Mouse (Mus musculus): Measurements from ENCODE around the gene Bcas1.
A peak's percentile ranks its signal among the peaks of the same experiment; 100 is the strongest.
"Not testable (repeated sequence)": the region's sequence is repeated elsewhere in the genome, so short reads cannot be mapped to it uniquely, and the experiment has no call there.

Bcas1 gene

DNA sequence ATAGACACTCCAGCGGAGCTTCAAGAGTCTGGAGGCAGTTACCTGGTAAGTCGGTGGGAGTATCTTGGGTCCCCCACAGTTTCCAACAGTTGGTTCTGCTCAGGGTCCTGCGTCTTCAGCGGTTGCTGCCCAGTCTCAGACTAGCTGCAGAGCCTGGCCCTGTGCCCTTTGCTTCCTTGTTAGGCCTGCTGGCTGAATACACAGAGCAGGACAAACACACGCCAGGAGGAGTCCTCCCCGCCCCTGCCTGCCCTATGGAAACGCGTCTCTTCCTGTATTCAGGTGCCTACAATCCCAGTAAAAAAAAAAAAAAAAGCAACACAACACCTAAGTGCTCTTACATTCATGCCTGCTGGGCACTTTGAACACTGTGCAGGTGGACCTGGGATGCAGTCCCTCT lies at the start of gene Bcas1:
Gene Bcas1, minus strand, starts transcription at position 142 of the 400 bp plus-strand sequence.
- no peak for DNase-seq (ENCODE audit: low spot score)

DNA sequence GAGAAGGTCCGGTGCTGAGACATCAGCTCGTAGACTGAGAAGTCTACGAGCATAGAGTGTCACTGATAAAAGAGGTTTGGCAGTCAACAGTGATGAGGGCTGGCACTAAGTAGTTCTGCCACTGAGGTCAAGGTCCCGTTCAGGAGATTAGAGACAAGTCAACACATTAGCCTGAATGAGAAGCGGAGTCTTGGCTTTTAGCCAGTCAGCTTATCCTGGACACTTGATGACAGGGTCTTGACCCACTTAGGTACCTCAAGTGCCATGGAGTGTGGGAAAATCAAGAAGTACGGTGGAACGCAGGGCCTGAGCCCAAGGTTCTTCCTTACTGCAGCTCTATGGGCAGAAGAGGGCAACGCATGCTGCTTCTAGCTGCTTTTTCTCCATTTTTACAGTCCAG lies 49.0 kb upstream of the Bcas1 start:
- no peak for DNase-seq (ENCODE audit: low spot score)

DNA sequence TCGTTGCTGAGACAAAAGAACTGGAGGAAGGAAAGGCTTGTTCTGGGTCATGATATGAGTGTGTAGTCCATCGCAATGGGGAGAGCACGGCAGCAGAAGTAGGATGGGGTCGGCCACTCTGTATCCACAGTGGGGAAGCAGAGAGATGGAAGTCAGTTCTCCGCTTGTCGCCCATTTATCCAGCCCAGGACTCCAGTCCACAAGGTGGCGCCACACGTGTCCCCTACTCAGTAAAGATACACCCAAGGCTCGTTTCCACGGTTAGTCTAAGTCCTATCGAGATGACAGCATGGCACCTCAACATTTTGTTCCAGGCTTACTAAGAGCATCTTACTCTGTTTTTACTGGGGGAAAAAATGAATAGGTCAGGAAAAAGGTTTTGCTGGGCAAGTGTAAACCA lies 48.6 kb upstream of the Bcas1 start:
- no peak for DNase-seq (ENCODE audit: low spot score)

DNA sequence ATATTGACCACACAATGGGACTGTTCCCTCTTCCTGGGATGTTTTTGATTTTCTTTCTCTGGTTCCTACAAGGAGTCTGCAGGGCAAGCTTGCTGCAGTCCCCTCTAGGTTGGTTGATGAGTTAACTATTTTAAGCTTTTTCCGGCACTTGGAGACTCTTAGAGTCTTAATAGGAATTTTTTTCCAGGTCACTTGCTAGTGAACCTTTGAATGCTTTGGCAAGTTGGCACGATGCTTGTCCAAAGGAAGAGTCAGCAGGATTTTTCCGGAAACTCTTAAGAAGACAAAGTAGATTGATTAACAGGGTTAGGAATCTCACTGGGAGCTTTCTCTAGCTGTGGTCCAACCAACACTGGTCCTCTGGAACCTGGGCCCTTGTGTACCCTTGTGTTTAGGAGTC lies 47.5 kb upstream of the Bcas1 start:
- no peak for DNase-seq (ENCODE audit: low spot score)

DNA sequence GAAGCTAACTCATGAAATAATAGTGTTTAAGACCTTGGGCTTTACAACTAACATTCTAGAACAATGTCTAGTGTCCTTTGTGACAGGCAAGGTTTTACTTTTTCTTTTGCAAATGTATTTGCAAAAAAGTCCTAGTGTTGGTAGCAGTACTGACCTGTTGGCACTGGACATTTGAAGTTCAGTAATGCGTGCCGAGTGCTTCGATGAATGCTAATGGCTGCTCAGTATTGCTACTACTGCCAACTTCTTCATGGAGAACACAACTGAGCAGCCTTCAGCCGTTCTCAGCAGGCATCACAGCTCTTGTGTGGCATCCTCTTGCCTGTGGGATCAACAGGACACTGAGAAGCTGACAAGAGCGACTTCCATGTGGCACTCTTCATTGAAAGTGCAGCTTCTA lies 46.5 kb upstream of the Bcas1 start:
- no peak for DNase-seq (ENCODE audit: low spot score)

DNA sequence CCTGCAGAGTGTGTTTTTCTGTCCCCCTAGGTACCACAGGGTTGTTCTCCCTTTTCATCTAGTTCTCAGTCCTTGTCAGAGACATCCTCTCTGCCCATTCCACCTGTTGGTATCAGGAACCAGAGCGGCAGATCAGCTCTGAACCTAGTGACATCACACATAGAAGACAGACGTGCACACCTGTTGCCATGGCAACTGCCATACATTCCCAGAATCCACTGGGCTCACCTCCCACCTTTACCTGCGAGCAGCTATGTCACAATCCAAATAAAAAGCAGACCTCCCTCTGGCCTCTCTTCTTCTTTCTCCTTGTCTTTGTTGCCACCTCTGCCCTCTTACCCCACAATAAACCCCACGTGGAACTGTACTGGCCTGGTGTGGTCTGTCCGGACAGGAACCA lies 42.9 kb upstream of the Bcas1 start:
- DNase-seq (ENCODE audit: low spot score) = no peak

DNA sequence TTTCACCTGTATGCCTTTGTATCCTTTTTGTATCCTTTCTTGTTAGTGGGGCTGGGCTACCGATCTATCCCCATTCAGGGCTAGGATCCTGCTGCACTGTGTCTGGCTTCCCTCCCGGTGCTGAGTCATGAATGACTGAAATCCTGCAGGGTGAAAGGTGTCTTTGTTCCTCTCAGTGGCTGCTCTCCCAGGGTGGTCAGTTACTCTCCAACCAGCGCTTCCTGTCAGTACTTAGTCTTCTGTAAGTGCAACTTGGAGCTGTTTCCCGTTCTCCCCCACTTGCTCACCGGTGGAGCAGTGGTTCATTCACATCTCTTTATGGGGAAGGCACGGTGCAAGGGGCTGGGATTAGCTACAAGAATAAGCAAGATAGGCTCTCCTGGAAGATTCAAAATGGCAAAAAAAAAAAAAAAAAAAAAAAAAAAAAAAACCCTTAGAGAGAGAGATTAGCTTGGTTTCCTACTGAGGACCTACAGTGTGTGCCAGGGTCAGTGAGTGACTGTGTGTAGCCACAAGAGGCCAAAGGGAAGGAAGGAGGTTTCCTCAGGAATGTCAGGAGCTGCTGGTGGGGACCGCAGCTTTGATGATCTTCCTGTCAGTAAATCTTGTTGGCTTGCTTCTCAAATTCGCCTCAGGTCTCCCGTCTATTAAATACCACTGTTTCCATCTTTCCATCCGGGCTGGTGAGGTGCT lies 42.1 kb upstream of the Bcas1 start:
- DNase-seq (ENCODE audit: low spot score) = peak; percentile 60

DNA sequence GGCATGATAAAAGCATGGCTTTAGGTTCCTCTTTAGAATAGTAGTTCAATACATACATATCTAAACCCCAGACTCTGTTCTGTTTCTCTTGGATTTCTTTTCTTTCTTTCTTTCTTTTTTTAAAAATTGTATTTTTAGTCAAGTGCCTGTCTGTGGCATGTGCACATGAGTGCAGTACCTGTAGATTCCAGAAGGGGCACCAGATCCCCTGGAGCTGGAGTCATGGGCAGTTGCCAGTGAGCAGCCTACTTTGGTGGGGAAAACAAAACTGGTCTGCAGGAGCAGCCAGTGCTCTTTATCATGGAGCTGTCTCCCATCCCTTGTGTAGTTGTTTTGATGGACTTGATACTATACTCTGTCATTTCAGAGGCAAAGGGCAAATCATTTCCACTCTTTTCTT lies 40.4 kb upstream of the Bcas1 start:
- DNase-seq (ENCODE audit: low spot score) = no peak

DNA sequence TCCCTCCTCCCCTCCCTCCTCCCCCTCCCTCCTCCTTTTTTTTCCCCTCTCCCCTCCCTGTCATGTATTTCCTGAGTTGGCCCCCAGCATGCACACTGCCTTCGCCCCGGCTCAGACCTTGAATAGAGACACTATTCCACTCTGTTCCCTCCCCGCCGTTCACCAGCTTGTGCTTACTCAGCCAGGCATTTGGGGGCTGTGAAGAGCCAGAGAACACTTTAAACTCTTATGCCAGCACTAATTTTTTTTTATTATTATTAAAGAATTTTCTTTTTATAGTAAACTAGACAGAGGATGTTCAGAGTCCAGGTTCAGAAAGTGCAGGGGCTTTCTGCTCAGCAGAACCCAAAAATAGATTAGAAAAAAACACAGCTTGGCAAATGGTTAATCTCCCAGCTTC lies 37.2 kb upstream of the Bcas1 start:
- DNase-seq (ENCODE audit: low spot score) = no peak

DNA sequence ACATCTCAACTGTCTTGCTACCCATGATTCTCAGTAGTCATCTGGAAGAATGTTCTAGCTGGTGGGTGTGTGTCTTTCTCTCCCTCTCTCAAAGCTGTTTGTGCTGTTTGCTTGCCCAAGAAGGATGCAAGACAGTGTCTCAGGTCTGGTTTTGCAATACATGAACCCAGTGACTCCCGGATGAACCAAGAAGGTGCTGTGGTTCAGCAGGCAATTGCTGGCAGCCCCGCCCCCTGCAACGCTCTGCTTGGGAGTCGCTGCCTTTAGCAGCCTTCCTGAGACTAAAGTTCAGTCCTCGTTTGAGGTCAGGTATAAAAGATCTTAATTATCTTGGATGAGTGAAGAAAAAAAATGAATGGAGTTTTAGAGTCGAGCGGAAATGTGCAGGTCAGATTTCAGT lies 34.0 kb upstream of the Bcas1 start:
- no peak for DNase-seq (ENCODE audit: low spot score)

DNA sequence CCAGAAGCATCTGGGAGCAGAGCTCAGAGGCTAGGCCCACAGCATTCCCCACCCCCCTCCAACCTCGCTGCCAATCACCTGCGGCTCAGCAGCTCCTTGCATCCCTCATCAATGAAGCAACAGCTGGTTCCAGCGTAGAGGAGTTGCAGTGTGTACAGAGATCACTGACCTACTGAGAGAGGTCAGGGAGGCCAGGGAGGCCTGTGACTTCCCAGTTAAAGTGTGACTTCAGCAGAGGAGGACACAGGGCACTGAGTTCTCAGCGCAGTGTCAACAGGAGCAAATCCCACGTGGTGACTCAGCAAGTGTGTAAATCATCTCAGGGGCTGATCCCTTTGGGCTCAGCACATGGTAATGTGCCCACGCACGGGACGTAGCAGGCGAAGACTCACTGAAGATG lies 32.2 kb upstream of the Bcas1 start:
- peak; percentile 86 for DNase-seq (ENCODE audit: low spot score)

DNA sequence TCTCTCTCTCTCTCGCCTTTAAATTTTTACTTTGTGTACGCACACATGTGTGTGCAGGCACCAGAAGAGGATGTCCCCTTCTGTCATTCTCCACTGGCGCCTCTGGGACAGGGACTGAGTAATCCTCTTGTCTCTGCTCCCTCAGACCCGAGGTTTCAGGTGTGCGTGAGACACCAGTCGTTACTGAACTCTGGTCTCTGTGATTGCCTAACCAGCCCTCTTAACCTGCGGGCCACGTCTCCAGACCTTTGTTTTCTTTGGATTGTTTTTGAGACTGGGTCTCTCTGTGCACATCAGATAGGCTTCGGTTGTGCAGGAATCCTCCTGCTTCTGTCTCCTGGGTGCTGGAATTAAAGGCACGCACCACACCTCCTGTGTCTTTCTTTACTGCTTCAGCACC lies 31.5 kb upstream of the Bcas1 start:
- no peak for DNase-seq (ENCODE audit: low spot score)

DNA sequence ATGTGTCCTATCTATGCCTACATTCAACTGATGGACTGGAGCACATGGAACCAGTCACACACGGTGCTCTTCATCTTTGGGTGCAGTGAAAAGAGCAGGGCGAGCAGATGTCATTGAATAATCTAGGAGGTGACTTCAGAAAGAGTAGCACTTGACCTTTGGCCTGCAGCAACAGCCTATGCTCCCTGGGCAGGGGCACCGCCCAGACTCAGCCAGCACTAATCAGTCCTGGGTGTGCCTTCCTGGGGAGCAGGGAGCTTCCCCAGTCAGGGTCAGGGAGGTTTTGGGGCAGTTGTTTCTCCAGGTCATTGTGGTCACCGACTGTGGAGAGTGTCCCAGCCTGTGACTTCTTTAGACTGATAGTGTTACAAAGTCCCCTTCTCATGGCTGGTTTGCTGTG lies 26.2 kb upstream of the Bcas1 start:
- DNase-seq (ENCODE audit: low spot score) = not testable (repeated sequence)

DNA sequence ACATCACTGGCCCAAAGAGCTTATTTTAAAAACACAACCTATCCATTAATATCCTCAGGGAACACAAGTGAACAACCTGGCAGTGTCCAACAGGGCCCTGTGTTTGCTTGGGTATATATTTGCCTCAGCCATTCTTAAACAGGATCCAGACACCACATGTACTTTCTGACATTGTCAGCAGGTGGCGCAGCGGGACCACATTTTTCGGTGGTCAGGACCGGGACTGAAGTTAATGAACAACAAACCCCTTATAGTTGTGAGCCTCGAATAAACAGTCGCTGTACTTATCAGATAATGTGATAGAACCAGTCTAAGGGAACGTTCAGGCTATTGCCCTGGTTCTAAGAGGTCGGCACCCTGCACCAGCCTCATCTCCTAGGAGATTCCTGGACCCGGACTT lies 23.3 kb upstream of the Bcas1 start:
- DNase-seq (ENCODE audit: low spot score) = peak; percentile 92

DNA sequence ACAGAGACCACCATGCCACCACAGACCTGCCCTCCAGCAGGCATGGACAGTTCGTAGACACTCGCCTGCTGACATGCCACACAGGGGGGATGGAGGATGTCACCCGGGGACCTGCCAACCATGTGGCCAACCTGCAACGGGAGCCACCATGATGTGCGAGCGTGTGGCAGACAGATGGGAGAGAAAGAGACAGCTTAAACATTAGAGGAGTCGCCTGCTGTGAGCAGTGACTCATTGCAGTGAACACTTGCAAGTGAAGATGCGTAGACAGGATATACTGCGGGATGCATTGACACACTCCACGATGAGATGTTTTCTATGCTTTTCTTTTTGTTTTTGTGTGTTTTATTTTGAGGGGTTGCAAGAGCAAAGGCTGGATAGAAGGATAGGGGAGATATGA lies 20.0 kb upstream of the Bcas1 start:
- no peak for DNase-seq (ENCODE audit: low spot score)

DNA sequence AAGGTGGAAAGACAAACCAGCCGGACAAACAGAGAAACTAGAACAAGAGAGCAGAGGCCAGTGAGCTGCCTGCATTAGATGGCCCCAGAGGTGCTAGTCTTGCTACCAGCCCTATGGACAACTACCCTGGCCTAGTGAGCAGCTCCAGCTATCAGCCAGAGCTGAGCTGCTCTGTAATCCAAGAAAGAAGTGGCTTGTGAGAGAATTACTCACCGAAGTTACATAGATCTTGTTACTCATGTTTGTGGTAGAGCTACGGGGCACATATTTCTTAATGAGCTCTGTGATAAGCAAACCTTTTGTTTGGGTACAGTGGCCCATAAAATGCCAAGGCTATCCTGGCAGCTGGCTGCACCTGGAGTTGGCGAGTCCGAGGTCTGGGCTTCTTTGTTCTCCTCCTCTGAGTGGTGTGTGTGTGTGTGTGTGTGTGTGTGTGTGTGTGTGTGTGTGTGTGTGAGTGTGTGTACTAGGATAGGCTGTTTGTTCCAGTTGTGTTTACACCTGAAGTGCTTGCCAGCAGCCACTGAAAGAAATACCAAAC lies 19.3 kb upstream of the Bcas1 start:
- DNase-seq (ENCODE audit: low spot score) = no peak

DNA sequence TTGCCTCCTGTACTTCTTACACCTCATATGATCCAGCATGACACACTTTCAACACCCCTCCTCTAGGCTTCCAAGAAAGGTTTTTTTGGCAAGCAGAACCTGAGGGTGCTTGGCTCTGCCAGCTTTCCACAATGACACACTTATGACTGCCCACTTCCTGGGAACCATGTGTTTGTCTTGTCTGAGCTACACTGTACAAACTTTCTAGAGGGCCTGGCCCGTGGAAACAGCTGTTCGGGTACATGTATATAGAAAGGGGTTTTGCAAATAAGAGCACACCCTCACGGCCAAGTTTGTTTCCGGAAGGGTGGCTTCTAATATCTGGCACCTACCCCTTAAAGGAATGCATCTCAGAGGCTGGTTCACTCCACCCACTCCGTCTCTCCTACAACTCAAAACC lies 18.2 kb upstream of the Bcas1 start:
- DNase-seq (ENCODE audit: low spot score) = no peak

DNA sequence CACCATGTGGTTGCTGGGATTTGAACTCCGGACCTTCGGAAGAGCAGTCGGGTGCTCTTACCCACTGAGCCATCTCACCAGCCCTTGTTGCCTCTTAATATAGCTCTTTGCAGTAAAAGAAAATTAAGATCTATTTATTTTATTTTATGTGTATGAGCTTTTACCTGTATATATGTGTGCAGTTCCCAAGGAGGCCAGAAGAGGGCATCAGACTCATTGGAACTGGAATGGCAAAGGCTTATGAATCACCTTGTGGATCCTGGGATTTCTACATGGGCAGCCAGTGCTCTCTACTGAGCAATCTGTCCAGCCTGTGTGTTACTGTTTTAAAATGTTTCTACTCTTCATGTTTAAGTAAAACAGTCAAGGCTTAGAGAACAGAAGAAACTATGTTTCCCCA lies 14.9 kb upstream of the Bcas1 start:
- DNase-seq (ENCODE audit: low spot score) = peak; percentile 53

DNA sequence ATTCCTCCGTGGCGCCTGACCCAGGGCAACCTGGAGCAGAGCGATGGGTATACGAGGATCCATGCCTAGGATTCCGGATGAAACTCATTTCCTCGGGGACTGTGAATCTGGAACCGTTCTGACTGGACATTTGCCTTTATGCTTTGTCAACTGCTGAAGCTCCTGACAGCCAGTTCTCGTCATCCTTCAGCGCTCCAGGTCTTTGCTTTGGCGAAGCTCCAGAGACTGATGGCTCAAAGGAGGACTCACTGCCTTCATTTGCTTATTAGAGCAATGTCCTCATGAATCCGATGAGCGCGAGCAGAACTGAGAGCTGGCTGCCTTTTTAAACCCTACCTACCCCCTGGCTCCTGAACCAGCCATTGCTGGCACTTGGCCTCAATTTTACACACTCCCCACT lies 11.1 kb upstream of the Bcas1 start:
- no peak for DNase-seq (ENCODE audit: low spot score)

DNA sequence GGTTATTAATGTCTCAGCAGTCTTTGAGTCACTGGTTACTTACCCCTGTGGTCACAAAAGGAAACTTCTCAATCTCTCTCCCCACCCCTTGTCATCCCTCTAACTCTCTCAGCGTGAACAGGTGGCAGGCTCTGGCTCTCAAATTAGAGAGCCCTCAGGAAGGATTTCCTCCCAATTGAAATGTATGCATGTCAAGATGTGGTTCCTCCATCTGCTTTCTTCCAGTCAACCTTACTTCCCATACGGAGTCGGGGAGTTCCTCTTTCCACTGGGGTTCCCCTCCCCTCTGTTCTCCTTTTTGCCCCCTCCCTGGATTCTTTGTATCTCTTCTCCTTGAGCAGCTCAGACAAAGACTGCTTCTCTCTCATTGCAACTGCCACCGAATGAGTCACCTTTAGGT lies 8.6 kb upstream of the Bcas1 start:
- no peak for DNase-seq (ENCODE audit: low spot score)

DNA sequence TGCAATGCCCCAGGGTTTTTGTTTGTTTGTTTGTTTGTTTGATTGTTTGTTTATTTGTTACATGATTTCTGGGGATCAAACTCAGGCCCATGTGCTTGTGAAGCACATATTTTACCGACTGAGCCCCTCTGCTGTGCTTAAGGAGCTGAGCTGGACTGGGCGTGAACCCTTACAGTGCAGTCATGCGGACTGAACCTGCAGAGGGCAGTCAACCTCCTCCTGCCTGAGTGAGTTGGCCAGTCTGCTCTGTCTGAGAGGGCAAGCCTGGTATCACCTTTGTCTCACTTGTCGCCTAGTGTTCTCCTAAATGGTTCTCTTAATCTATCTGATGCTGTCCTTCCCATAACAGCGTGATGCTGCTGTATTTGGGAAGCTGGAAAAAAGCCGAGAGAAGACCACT lies 4.5 kb upstream of the Bcas1 start:
- no peak for DNase-seq (ENCODE audit: low spot score)

DNA sequence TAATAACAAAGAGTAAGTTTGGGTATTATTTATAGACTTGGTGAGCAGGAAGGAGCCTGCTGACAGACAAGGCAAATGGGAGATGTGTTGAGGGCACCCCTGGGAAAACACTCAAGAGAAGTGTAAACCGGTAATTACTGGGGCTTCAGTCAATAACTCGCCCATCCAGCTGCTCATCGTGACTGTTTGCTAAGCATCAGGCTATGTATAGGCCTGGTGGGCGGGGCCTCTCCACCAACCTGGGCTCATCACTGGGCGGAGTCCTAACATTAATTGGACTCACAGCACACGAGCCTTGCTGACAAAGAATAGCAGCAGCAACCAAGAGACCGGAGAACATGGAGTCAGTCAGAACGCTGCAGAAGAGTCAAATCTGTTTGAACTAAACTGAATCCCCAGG lies 1.3 kb upstream of the Bcas1 start:
- no peak for DNase-seq (ENCODE audit: low spot score)

DNA sequence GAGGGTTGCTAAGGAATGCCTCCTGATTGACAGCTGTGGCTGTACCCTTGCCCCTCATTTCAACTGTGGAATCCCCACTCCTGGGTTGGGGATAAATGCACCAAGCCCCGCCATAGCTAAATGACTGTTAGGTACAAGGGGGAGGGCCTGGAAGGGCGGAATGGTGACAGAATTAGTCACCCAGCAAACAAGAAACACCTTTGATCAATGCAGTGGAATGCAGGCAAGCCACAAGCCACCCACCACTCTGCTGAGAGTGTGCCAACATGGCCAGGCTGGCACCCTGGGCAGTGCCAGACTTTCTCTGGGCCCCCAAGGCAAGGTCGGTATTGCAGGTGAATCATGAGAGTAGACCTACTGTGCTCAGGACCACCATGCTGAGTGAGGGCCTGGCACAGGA lies 3.5 kb downstream of the Bcas1 start:
- no peak for DNase-seq (ENCODE audit: low spot score)

DNA sequence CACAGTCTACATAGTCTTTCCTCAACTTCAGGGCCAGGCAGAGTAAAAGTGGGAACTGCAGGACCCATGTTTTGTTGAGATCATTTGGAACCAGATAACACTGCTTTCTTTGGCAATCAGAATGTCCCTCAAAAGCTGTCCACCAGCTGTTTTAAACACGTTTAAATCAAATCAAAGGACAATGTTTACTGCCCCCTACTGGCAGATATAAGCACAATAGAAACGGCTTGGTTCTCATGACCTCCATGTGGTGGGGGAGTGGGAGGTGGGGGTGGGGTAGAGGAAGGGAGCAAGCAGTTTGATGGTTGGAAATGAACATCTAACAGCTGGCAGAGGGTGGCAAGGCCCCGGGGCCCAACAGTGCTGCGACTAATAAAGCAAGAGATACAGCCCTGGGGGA lies 5.7 kb downstream of the Bcas1 start:
- peak; percentile 34 for DNase-seq (ENCODE audit: low spot score)

DNA sequence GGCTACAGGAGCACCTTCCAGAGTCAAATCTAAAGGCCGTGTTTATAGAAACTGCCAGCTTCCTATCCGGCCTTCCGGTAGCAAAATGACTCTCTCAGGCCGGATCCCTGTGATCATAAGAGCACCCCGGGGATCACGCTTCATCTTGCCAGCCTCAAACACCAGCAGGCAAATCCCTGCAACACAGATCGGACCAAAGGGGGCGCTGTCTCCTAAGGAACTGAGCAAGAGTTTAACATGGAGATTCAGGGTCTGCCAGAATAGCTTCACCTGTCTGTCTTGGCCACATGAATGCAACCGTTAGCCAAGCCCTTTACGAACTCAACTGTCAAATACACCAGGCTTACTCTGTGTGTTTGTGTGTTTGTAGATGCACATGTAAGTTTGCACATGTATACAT lies 8.9 kb downstream of the Bcas1 start:
- peak; percentile 65 for DNase-seq (ENCODE audit: low spot score)
